Mouse (Mus musculus): ENCODE measurements at regions not wholly inside any gene's neighbourhood (a gene's known extent, or its start where the extent isn't known, plus 50 kb on each side); places are given as distances from the start of the nearest gene placed in this dataset.

GRCm38 (mm10) chr17:85767201-85767862 lies 79.3 kb upstream of the Six2 start:
- WGBS: 77% methylated on average over 15 of the region's 15 CpGs
- no peak overlapping the region for H3K4me3 ChIP-seq (ENCODE audit: insufficient read depth, low read depth, low read length)
- TF ChIP-seq CTCF (IDR thresholded peaks at IDR 0.05; ENCODE audit: low read depth, low read length) (no peak), POLR2A (IDR thresholded peaks at IDR 0.05; ENCODE audit: extremely low read depth, insufficient read depth, low read length) (no peak)
- H3K9ac ChIP-seq (ENCODE audit: low read depth, low read length): no peak overlapping the region
- no peaks in the 10 kb centered on the region for H3K4me1 ChIP-seq (ENCODE audit: control insufficient read depth, insufficient read depth, low read length)
- no peaks in the 10 kb centered on the region for H3K79me2 ChIP-seq (ENCODE audit: control insufficient read depth, insufficient read depth, low read length)
- no peaks in the 10 kb centered on the region for H3K27me3 ChIP-seq (ENCODE audit: control insufficient read depth, insufficient read depth, low read length)
- no peak for DNase-seq (ENCODE audit: extremely low read depth, low read depth, low spot score)
- H3K27ac ChIP-seq (replicated peaks; ENCODE audit: insufficient read depth, low read depth, low read length): no peak overlapping the region
- no peaks in the 10 kb centered on the region for H3K36me3 ChIP-seq (ENCODE audit: control insufficient read depth, insufficient read depth, low read length)

GRCm38 (mm10) chr17:85766556-85766955 lies 78.5 kb upstream of the Six2 start:
- no peaks in the 10 kb centered on the region for H3K27me3 ChIP-seq (ENCODE audit: control insufficient read depth, insufficient read depth, low read length)
- TF ChIP-seq POLR2A (IDR thresholded peaks at IDR 0.05; ENCODE audit: extremely low read depth, insufficient read depth, low read length) (no peak), CTCF (IDR thresholded peaks at IDR 0.05; ENCODE audit: low read depth, low read length) (no peak)
- H3K4me3 ChIP-seq (ENCODE audit: insufficient read depth, low read depth, low read length): no peak overlapping the region
- no peak overlapping the region for H3K9ac ChIP-seq (ENCODE audit: low read depth, low read length)
- H3K36me3 ChIP-seq (ENCODE audit: control insufficient read depth, insufficient read depth, low read length): no peaks in the 10 kb centered on the region
- 23% methylated on average over 5 of the region's 5 CpGs for WGBS
- H3K79me2 ChIP-seq (ENCODE audit: control insufficient read depth, insufficient read depth, low read length): no peaks in the 10 kb centered on the region
- no peaks in the 10 kb centered on the region for H3K4me1 ChIP-seq (ENCODE audit: control insufficient read depth, insufficient read depth, low read length)
- H3K27ac ChIP-seq (replicated peaks; ENCODE audit: insufficient read depth, low read depth, low read length): no peak overlapping the region
- no peak for DNase-seq (ENCODE audit: extremely low read depth, low read depth, low spot score)

GRCm38 (mm10) chr17:85758581-85759098 lies 70.6 kb upstream of the Six2 start:
- H3K79me2 ChIP-seq (ENCODE audit: control insufficient read depth, insufficient read depth, low read length): no peaks in the 10 kb centered on the region
- TF ChIP-seq CTCF (IDR thresholded peaks at IDR 0.05; ENCODE audit: low read depth, low read length) (no peak), POLR2A (IDR thresholded peaks at IDR 0.05; ENCODE audit: extremely low read depth, insufficient read depth, low read length) (no peak)
- H3K4me1 ChIP-seq (ENCODE audit: control insufficient read depth, insufficient read depth, low read length): no peaks in the 10 kb centered on the region
- DNase-seq (ENCODE audit: extremely low read depth, low read depth, low spot score): no peak
- no peak overlapping the region for H3K9ac ChIP-seq (ENCODE audit: low read depth, low read length)
- no peaks in the 10 kb centered on the region for H3K36me3 ChIP-seq (ENCODE audit: control insufficient read depth, insufficient read depth, low read length)
- peaks cover 2% of the 10 kb centered on the region; the same call in 1 of the 2 replicates for H3K27me3 ChIP-seq (ENCODE audit: control insufficient read depth, insufficient read depth, low read length)
- H3K27ac ChIP-seq (replicated peaks; ENCODE audit: insufficient read depth, low read depth, low read length): no peak overlapping the region
- 60% methylated on average over 9 of the region's 9 CpGs for WGBS
- H3K4me3 ChIP-seq (ENCODE audit: insufficient read depth, low read depth, low read length): no peak overlapping the region

- WGBS: 100% methylated on average over 1 of the region's 1 CpGs
- H3K4me3 ChIP-seq (ENCODE audit: insufficient read depth, low read depth, low read length): no peak overlapping the region
These were observed 69.6 kb upstream of the Six2 start for GRCm38 (mm10) chr17:85757647-85758046.

GRCm38 (mm10) chr17:85755557-85755956 lies 67.5 kb upstream of the Six2 start:
- H3K9ac ChIP-seq (ENCODE audit: low read depth, low read length): no peak overlapping the region
- WGBS: 89% methylated on average over 2 of the region's 2 CpGs
- DNase-seq (ENCODE audit: extremely low read depth, low read depth, low spot score): no peak
- H3K27ac ChIP-seq (replicated peaks; ENCODE audit: insufficient read depth, low read depth, low read length): no peak overlapping the region
- peaks cover 5% of the 10 kb centered on the region; the same call in 1 of the 2 replicates for H3K27me3 ChIP-seq (ENCODE audit: control insufficient read depth, insufficient read depth, low read length)
- H3K79me2 ChIP-seq (ENCODE audit: control insufficient read depth, insufficient read depth, low read length): no peaks in the 10 kb centered on the region
- H3K4me1 ChIP-seq (ENCODE audit: control insufficient read depth, insufficient read depth, low read length): no peaks in the 10 kb centered on the region
- TF ChIP-seq POLR2A (IDR thresholded peaks at IDR 0.05; ENCODE audit: extremely low read depth, insufficient read depth, low read length) (no peak), CTCF (IDR thresholded peaks at IDR 0.05; ENCODE audit: low read depth, low read length) (no peak)
- no peak overlapping the region for H3K4me3 ChIP-seq (ENCODE audit: insufficient read depth, low read depth, low read length)
- no peaks in the 10 kb centered on the region for H3K36me3 ChIP-seq (ENCODE audit: control insufficient read depth, insufficient read depth, low read length)

More at GRCm38 (mm10) chr17:85757647-85758046, 69.6 kb upstream of the Six2 start:
- TF ChIP-seq POLR2A (IDR thresholded peaks at IDR 0.05; ENCODE audit: extremely low read depth, insufficient read depth, low read length) (no peak), CTCF (IDR thresholded peaks at IDR 0.05; ENCODE audit: low read depth, low read length) (no peak)
- Histone ChIP-seq H3K27ac (replicated peaks; ENCODE audit: insufficient read depth, low read depth, low read length) (no peak overlapping the region), H3K9ac (ENCODE audit: low read depth, low read length) (no peak overlapping the region), H3K4me1 (ENCODE audit: control insufficient read depth, insufficient read depth, low read length) (no peaks in the 10 kb centered on the region), H3K79me2 (ENCODE audit: control insufficient read depth, insufficient read depth, low read length) (no peaks in the 10 kb centered on the region), H3K36me3 (ENCODE audit: control insufficient read depth, insufficient read depth, low read length) (no peaks in the 10 kb centered on the region), H3K27me3 (ENCODE audit: control insufficient read depth, insufficient read depth, low read length) (peaks cover 5% of the 10 kb centered on the region; the same call in 1 of the 2 replicates)
- DNase-seq (ENCODE audit: extremely low read depth, low read depth, low spot score): no peak

GRCm38 (mm10) chr17:85748649-85749081 lies 60.6 kb upstream of the Six2 start:
- Histone ChIP-seq H3K9ac (ENCODE audit: low read depth, low read length) (no peak overlapping the region), H3K79me2 (ENCODE audit: control insufficient read depth, insufficient read depth, low read length) (no peaks in the 10 kb centered on the region), H3K36me3 (ENCODE audit: control insufficient read depth, insufficient read depth, low read length) (no peaks in the 10 kb centered on the region), H3K27me3 (ENCODE audit: control insufficient read depth, insufficient read depth, low read length) (peaks cover 3% of the 10 kb centered on the region; the same call in 1 of the 2 replicates), H3K4me3 (ENCODE audit: insufficient read depth, low read depth, low read length) (no peak overlapping the region), H3K4me1 (ENCODE audit: control insufficient read depth, insufficient read depth, low read length) (no peaks in the 10 kb centered on the region), H3K27ac (replicated peaks; ENCODE audit: insufficient read depth, low read depth, low read length) (no peak overlapping the region)
- 46% methylated on average over 10 of the region's 10 CpGs for WGBS
- TF ChIP-seq CTCF (IDR thresholded peaks at IDR 0.05; ENCODE audit: low read depth, low read length) (no peak), POLR2A (IDR thresholded peaks at IDR 0.05; ENCODE audit: extremely low read depth, insufficient read depth, low read length) (no peak)
- DNase-seq (ENCODE audit: extremely low read depth, low read depth, low spot score): no peak

Data from liver, adult 2 months (tissue).